Mouse (Mus musculus): ENCODE results near the gene Tmem240. TPM values are rescaled to one million over a fixed set of nuclear protein-coding genes. Genes with fewer than 3 reads are reported as not detected.

The Tmem240 gene
- polyA plus RNA-seq, 1 experiment from 2014 or later = 0.55 TPM

DNA sequence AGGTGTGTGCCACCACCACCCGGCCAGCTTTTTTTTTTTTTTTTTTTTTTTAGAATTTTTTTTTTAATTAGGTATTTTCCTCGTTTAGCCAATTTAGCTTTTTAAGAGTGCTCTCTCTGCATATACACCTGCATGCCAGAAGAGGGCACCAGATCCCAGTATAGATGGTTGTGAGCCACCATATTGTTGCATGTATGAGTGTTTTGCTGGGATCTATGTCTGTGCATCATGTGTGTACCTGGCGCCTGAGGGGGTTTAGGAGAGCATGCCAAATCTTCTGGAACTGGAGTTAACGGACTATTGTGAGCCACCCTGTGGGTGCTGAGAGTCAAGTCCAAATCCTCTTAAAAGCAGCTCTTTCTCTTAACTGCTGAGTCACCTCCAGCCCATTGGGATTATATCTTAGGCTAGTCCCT is 12.9 kb upstream of the Tmem240 start:
- H3K4me2 ChIP-seq (ENCODE audit: low read length) = no peak overlapping the region
- 71% methylated on average over 4 of the region's 4 CpGs for WGBS

GRCm38 (mm10) chr4:155727993-155728392 is 6.6 kb upstream of the Tmem240 start:
- Histone ChIP-seq H3K4me3 (ENCODE audit: low read depth, low read length) (no peak overlapping the region), H3K9ac (ENCODE audit: low read length) (no peak overlapping the region), H3K4me1 (replicated peaks; ENCODE audit: control insufficient read depth, insufficient read depth, low read length) (no peaks in the 10 kb centered on the region), H3K27me3 (replicated peaks; ENCODE audit: control insufficient read depth, insufficient read depth, low read length) (no peaks in the 10 kb centered on the region), H3K9me3 (ENCODE audit: control insufficient read depth, low read length) (no peaks in the 10 kb centered on the region), H3K27ac (ENCODE audit: low read depth) (no peak overlapping the region), H3K36me3 (ENCODE audit: control insufficient read depth, insufficient read depth, low read length) (peaks cover 45% of the 10 kb centered on the region), H3K4me2 (ENCODE audit: low read length) (no peak overlapping the region)
- 79% methylated on average over 2 of the region's 2 CpGs for WGBS
- DNase-seq (ENCODE audit: low spot score) (no peak), ATAC-seq (replicated peaks; ENCODE audit: low FRiP score, low TSS enrichment, low read depth) (no peak)

More for the DNA sequence above, 12.9 kb upstream of the Tmem240 start:
- H3K9me3 ChIP-seq (ENCODE audit: control insufficient read depth, low read length) = no peaks in the 10 kb centered on the region
- peak; percentile 61 for DNase-seq (ENCODE audit: low spot score)
- no peaks in the 10 kb centered on the region for H3K27me3 ChIP-seq (replicated peaks; ENCODE audit: control insufficient read depth, insufficient read depth, low read length)
- H3K36me3 ChIP-seq (ENCODE audit: control insufficient read depth, insufficient read depth, low read length) = peaks cover 33% of the 10 kb centered on the region
- no peak overlapping the region for H3K27ac ChIP-seq (ENCODE audit: low read depth)
- ATAC-seq (replicated peaks; ENCODE audit: low FRiP score, low TSS enrichment, low read depth) = no peak
- H3K4me3 ChIP-seq (ENCODE audit: low read depth, low read length) = no peak overlapping the region
- no peak overlapping the region for H3K9ac ChIP-seq (ENCODE audit: low read length)
- no peaks in the 10 kb centered on the region for H3K4me1 ChIP-seq (replicated peaks; ENCODE audit: control insufficient read depth, insufficient read depth, low read length)

DNA sequence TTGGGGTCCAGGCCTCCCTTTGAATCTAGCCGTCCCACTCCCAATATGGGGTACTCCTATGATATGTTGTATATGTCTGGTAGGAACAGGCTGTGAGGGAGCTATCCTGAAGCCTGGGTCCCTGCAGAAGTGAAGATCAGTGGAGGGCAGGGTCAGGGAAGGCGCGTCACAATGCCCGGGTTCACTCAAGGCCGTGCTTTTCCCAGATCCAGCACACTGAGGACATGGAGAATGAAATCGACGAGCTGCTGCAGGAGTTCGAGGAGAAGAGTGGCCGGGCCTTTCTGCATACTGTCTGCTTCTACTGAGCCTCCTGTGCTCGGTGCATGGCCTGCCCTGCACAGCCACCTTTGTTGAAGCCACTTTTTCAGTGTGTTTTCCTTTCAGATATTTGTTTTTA is 1.3 kb upstream of the Tmem240 start:
- H3K4me3 ChIP-seq (ENCODE audit: low read depth, low read length) = no peak overlapping the region
- ATAC-seq (replicated peaks; ENCODE audit: low FRiP score, low TSS enrichment, low read depth) (no peak), DNase-seq (ENCODE audit: low spot score) (no peak)
- H3K36me3 ChIP-seq (ENCODE audit: control insufficient read depth, insufficient read depth, low read length) = peaks cover 44% of the 10 kb centered on the region
- 86% methylated on average over 10 of the region's 10 CpGs for WGBS
- H3K27me3 ChIP-seq (replicated peaks; ENCODE audit: control insufficient read depth, insufficient read depth, low read length) = no peaks in the 10 kb centered on the region
- H3K9me3 ChIP-seq (ENCODE audit: control insufficient read depth, low read length) = no peaks in the 10 kb centered on the region
- H3K4me1 ChIP-seq (replicated peaks; ENCODE audit: control insufficient read depth, insufficient read depth, low read length) = peaks cover 13% of the 10 kb centered on the region
- no peak overlapping the region for H3K9ac ChIP-seq (ENCODE audit: low read length)
- no peak overlapping the region for H3K4me2 ChIP-seq (ENCODE audit: low read length)
- H3K27ac ChIP-seq (ENCODE audit: low read depth) = no peak overlapping the region

GRCm38 (mm10) chr4:155734951-155735702 is 527 bp downstream of the Tmem240 start:
- Histone ChIP-seq H3K4me3 (ENCODE audit: low read depth, low read length) (peak overlapping the region; percentile 67), H3K4me1 (replicated peaks; ENCODE audit: control insufficient read depth, insufficient read depth, low read length) (peaks cover 13% of the 10 kb centered on the region), H3K9me3 (ENCODE audit: control insufficient read depth, low read length) (no peaks in the 10 kb centered on the region), H3K9ac (ENCODE audit: low read length) (peak overlapping the region; percentile 70), H3K36me3 (ENCODE audit: control insufficient read depth, insufficient read depth, low read length) (peaks cover 49% of the 10 kb centered on the region), H3K27me3 (replicated peaks; ENCODE audit: control insufficient read depth, insufficient read depth, low read length) (no peaks in the 10 kb centered on the region), H3K27ac (ENCODE audit: low read depth) (peak overlapping the region; percentile 73), H3K4me2 (ENCODE audit: low read length) (peak overlapping the region; percentile 93)
- WGBS = under 1% methylated on average over 61 of the region's 79 CpGs
- peak; percentile 77 for DNase-seq (ENCODE audit: low spot score)
- ATAC-seq (replicated peaks; ENCODE audit: low FRiP score, low TSS enrichment, low read depth) = peak; percentile 73

- ATAC-seq (replicated peaks; ENCODE audit: low FRiP score, low TSS enrichment, low read depth) = no peak
- Histone ChIP-seq H3K9me3 (ENCODE audit: control insufficient read depth, low read length) (no peaks in the 10 kb centered on the region), H3K4me1 (replicated peaks; ENCODE audit: control insufficient read depth, insufficient read depth, low read length) (peaks cover 13% of the 10 kb centered on the region), H3K4me2 (ENCODE audit: low read length) (peak overlapping the region; percentile 93), H3K4me3 (ENCODE audit: low read depth, low read length) (peak overlapping the region; percentile 67), H3K27me3 (replicated peaks; ENCODE audit: control insufficient read depth, insufficient read depth, low read length) (no peaks in the 10 kb centered on the region), H3K9ac (ENCODE audit: low read length) (peak overlapping the region; percentile 70), H3K27ac (ENCODE audit: low read depth) (no peak overlapping the region), H3K36me3 (ENCODE audit: control insufficient read depth, insufficient read depth, low read length) (peaks cover 54% of the 10 kb centered on the region)
- DNase-seq (ENCODE audit: low spot score) = no peak
- WGBS = 60% methylated on average over 5 of the region's 5 CpGs
Measured at GRCm38 (mm10) chr4:155735788-155736187, 1.2 kb downstream of the Tmem240 start.

- no peak overlapping the region for H3K4me3 ChIP-seq (ENCODE audit: low read depth, low read length)
- no peak for DNase-seq (ENCODE audit: low spot score)
- WGBS = 87% methylated on average over 5 of the region's 5 CpGs
- no peak overlapping the region for H3K9ac ChIP-seq (ENCODE audit: low read length)
- H3K4me2 ChIP-seq (ENCODE audit: low read length) = no peak overlapping the region
- peaks cover 54% of the 10 kb centered on the region for H3K36me3 ChIP-seq (ENCODE audit: control insufficient read depth, insufficient read depth, low read length)
- H3K4me1 ChIP-seq (replicated peaks; ENCODE audit: control insufficient read depth, insufficient read depth, low read length) = peaks cover 13% of the 10 kb centered on the region
- H3K27ac ChIP-seq (ENCODE audit: low read depth) = no peak overlapping the region
- no peaks in the 10 kb centered on the region for H3K9me3 ChIP-seq (ENCODE audit: control insufficient read depth, low read length)
- no peaks in the 10 kb centered on the region for H3K27me3 ChIP-seq (replicated peaks; ENCODE audit: control insufficient read depth, insufficient read depth, low read length)
- no peak for ATAC-seq (replicated peaks; ENCODE audit: low FRiP score, low TSS enrichment, low read depth)
Measured at GRCm38 (mm10) chr4:155736421-155736820, 1.8 kb downstream of the Tmem240 start.

DNA sequence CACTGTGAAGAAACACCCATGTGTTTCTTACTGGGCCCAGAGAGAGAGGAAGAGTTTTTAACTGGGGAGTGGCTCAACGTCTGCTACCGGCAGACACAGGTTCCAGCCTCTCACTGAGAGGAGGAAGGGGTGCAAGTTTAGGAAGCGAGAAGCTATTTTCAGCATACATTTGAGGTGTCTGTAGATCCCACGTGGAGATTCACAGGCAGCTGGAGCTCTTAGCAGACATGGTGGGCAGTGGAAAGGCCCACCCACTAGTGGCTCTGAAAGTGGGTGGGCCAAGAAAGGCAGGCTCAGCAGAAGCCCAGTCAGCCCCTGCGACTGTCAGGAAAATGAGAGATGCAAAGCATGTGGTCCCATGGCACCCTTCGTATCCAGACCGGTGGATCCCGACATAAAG is 3.7 kb downstream of the Tmem240 start:
- H3K4me3 ChIP-seq (ENCODE audit: low read depth, low read length) = no peak overlapping the region
- H3K9me3 ChIP-seq (ENCODE audit: control insufficient read depth, low read length) = no peaks in the 10 kb centered on the region
- H3K9ac ChIP-seq (ENCODE audit: low read length) = no peak overlapping the region
- H3K27me3 ChIP-seq (replicated peaks; ENCODE audit: control insufficient read depth, insufficient read depth, low read length) = no peaks in the 10 kb centered on the region
- H3K27ac ChIP-seq (ENCODE audit: low read depth) = no peak overlapping the region
- DNase-seq (ENCODE audit: low spot score) = no peak
- peaks cover 56% of the 10 kb centered on the region for H3K36me3 ChIP-seq (ENCODE audit: control insufficient read depth, insufficient read depth, low read length)
- no peak for ATAC-seq (replicated peaks; ENCODE audit: low FRiP score, low TSS enrichment, low read depth)
- H3K4me1 ChIP-seq (replicated peaks; ENCODE audit: control insufficient read depth, insufficient read depth, low read length) = peaks cover 13% of the 10 kb centered on the region
- 58% methylated on average over 8 of the region's 8 CpGs for WGBS
- no peak overlapping the region for H3K4me2 ChIP-seq (ENCODE audit: low read length)

DNA sequence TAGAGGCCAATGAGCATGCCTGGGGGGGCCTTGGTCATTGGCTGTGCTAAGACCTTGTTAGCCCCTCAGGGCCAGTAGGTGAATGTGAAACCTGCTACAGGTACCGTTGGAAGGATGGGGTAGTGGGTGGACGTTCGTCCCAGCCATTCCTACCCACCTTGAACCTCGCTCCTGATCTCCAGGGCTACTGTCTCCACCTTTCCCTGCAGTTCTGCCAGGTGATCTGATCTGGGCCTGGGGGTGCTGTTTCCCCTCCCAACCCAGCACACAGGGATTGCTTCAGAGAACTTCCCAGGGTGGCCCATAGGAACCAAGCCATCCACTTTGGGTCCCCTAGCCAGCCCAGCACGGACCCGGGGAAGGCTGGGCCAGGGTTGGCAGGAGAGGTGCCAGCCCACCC is 4.6 kb downstream of the Tmem240 start:
- DNase-seq (ENCODE audit: low spot score) (no peak), ATAC-seq (replicated peaks; ENCODE audit: low FRiP score, low TSS enrichment, low read depth) (no peak)
- Histone ChIP-seq H3K27ac (ENCODE audit: low read depth) (no peak overlapping the region), H3K4me2 (ENCODE audit: low read length) (no peak overlapping the region), H3K4me1 (replicated peaks; ENCODE audit: control insufficient read depth, insufficient read depth, low read length) (peaks cover 7% of the 10 kb centered on the region), H3K36me3 (ENCODE audit: control insufficient read depth, insufficient read depth, low read length) (peaks cover 64% of the 10 kb centered on the region), H3K9me3 (ENCODE audit: control insufficient read depth, low read length) (no peaks in the 10 kb centered on the region), H3K4me3 (ENCODE audit: low read depth, low read length) (no peak overlapping the region), H3K27me3 (replicated peaks; ENCODE audit: control insufficient read depth, insufficient read depth, low read length) (no peaks in the 10 kb centered on the region), H3K9ac (ENCODE audit: low read length) (no peak overlapping the region)
- WGBS = 81% methylated on average over 6 of the region's 6 CpGs
